Mouse (Mus musculus) spleen, postnatal 10 days (tissue): Measurements from ENCODE around the gene Vil1.

Experiments
- DNase-seq, 2 experiments: peaks; one replicate each; pipeline ENCODE4 v3.0.0; 2021 to 2022; ENCODE audit warnings: low spot score in 2 of 2

Gene Vil1

DNA sequence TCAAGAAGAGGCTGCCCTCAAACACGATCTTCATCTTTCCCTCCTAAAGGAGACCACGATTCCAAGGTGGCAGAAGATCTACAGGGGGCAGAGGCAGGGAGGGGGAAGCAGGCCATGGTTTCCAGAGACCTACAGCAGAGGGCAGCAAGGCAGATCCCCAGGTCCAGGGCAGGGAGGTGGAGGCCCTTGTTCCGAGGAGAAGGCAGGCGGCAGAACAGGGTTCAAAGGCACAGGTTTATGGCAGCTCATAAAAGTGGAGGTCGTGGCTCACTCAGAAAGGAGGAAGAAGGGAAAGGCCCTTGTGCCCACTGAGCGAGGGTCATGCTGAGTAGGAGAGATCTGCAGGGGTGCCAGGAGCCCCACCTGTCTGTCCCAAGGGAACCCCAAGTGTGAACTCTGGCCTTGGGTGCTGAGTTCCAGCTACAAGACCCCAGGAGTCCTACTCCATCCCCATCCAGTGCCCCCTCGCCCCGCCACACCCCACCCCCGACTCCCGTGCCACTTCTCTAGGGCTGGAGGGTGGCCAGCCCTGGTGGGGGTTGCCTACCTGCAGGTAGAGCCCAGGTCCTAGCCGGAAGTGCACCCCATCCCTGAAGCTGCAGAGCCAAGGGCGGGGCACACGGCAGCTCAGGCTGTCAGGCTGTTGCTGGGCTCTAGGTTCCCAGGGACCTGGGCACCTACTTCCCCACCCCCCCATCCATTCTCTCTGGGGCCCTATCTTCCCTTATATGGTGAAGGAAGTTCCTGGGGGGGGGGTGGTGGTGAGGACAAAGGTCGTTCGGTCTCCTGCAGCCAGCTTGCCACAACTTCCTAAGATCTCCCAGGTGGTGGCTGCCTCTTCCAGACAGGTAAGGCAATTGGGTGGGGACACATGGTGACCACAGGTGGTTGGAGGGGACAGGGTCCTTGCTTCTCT lies at the start of gene Vil1:
TSS of gene Vil1 (plus strand) at position 788 of the 916 bp plus-strand sequence.
- DNase-seq, result no peak

DNA sequence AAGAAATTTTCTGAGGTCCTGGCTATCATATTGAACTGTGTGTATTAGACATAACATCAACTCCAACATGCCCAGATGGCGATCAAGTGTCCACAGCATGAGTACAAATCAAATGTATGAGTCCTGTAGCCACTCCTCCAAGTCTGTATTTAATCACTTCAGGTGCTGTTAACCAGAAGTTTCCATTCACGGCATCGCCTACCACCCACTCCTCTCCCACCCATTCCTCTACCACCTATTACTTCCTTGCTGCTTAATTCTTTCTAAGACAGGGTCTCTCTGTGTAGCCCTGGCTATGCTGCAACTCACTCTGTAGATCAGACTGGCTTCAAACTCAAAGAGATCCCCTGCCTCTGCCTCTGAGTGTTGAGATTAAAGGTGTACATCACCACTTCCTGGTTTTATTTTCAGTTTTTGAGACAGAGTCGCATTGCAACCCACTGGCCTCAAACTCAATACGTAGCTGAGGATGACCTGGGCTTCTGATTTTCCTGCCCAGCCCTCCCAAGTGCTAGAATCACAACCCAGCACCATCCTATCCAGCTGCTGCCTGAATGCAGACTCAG lies 49.1 kb upstream of the Vil1 start:
- DNase-seq, result no peak

DNA sequence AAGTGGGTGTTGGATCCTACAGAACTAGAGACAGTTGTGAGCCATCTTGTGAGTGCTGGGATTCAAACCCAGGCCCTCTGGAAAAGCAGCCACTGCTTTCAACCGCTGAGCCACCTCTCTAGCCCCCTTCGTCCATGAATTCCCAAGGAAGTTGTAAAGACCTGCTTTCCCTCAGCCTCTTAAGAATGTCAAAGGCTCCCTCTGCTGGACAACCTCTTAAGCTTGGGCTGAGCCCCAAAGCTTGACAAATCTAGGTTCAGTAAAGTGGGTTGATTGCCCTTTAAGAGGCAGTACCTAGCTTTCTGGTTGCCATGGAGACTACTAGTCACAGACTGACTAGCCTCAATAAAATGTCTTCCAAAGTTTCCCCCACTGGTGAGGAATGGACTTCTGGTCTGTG lies 47.4 kb upstream of the Vil1 start, which contains the start of gene Catip:
TSS of gene Catip (plus strand) at position 297 of the 400 bp plus-strand sequence.
- peak in 1 of 2 experiments; percentile 56 for DNase-seq

DNA sequence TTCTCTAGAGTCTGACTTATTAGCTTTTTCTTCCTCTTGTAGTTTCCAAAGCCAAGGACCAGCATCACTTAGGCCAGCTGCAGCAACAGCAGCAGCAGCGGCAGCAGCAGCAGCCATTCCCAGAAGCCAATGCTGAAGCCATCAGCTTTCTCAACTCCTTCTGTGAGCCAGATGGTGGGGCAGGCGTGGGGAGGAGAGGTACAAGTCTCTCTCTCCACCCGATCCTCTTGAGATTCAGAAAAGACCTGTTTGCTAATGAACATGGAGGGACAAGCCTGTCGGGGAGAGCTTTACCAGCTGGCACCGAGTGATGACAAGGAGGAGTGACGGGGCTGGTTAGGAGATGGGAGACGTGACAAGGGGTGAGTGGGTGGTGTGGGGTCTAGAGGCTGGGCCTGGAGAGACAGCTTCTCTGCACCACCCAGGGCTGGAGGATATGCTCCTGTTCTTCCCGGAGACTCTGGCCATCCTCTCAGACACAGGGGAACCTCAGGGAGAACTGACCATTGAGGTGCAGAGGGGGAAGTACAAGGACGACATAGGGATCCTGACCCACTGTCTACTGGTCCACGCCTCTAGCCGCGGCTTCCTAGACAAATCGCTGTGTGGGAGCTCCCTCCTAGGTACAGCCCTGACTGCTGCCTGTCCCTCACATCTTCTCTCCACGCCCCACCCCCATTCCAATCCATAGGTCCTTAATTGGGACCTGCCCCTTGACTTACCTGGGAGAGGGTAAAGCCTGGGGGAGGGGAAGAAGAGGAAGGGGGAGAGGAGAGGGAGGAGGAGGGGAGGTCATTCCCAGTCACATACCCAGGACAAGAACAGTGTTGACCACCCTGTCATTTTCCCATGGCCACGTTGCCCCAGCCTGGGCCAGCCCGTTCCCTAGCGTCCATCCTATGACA lies 46.6 kb upstream of the Vil1 start:
- DNase-seq, result no peak

DNA sequence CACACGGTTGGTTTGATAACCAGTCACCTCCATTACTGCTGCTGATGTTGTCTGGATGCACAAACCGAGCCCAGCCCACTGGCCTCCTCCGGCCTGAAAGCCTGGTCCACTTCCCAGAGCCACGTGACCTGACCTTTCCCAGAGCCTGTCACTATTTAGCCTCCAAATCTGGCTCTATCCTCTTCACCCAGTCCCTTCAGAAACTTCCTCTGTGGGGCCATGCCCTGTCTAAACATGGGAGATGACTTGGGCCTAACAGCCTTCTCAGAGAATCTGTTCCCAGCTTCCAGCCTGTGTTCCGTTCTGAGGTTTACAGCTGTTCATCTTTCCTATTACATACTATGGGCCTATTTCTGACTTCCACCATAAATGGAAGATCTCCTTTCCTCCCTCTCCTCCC lies 45.7 kb upstream of the Vil1 start:
- DNase-seq, result no peak

DNA sequence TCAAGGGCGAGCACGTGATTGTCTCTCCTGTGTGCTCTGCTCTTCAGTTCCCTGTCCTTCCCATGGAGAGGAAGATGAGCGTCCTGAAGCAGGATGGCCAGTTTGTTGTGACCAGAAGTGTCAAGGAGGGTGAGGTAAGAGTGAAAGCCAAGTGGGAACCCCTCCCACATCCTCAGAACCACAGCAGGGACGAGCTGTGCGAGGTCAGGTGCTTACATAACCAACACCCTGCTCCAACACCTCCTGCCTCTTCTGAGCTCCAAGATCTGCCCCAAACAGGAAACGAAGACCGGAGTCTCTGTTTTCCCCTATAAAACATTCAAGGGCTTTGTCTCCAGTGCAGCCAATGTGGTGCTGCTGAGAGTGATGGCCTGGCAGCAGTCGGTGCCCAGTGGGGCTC lies 44.9 kb upstream of the Vil1 start:
- DNase-seq, result no peak

DNA sequence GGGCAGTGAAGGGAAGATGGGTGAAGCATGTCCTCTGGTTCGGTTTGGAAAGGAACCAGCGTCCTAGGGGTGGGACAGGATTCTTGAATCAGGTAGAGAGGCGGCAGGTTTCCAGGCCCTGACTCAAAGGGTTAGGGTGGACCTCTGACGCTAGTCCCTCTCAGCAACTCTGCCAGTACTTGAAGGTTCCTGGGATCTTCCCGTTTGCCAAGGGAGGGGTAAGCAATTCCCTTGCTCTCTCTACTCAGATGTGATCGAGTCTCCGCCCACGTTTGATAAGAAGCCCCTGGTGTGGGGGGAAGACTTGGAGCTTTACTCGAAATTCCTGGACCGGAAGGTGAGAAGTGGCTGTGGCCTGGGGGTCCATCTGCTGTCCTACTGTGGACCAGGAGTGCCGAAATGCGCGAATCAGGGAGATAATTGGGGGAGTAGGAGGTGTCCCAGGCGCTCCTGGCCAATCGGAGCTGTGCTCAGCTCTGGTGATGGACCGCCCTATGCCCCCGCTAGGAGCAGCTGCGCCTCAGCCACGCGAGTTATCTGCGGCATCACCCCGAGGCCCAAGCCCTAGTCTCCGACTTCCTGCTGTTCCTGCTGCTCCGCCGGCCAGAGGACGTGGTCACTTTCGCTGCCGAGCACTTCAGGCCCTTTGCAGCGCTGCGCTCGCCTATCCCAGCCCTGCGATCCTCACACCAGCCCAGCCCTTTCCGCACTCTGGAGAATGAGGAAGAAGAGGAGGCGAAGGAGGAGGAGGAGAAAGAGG lies 41.1 kb upstream of the Vil1 start:
- DNase-seq, result peak in 1 of 2 experiments; percentile 53

DNA sequence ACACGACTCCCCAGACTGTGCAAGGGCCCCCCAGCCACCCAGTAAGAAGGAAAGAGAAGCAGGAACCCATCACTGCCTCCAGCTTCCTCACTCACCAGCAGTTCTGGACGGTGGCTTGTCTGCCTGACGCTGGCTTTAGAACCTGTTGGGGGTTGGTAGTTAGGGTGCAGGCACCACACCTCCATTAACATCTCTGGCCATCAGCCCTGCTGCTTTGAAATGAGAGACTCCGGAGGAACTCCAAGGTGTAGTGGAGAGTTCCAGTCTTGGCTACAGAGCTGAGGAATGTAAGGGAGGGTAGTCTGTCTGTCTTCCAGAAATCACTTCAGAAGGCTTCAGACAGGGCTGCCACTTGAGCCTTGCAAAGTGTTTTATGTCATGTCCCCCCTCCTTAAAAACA lies 39.1 kb upstream of the Vil1 start:
- DNase-seq, result no peak

DNA sequence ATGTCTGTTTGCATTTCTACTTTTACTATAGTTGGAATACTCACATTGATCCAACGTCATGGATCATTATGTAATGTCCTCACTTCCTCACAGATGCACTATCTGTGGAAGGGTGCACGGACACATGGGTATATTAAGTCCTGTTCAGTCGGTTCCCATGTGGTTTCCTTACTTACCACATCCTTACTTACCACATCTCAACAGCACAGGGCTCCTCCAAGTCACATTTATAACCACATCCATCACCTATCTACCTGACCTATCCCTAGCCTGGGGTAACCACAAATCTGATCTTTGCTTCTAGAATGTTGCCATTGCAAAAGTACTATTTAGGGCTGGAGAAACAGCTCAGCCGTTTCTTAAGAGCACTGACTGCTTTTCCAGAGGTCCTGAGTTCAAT lies 35.8 kb upstream of the Vil1 start:
- DNase-seq, result no peak

DNA sequence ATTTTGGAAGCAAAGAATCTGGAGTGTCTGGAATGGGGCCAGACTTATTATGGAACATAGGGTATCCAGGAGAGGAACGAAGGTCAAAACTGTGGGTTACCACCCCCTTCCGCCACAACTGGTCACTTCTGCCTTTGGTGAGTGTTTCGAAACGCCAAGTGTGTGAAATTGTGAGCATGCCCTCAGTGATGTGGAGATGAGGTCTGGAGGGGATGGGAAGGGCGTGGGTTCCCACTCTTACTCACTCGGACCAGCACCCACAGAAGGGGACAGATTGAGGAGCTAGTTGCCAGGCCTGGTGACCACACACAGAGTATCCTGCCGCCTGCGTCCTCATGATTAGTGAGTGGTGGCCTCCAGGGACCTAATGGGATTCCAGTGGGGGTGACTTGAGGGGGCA lies 34.2 kb upstream of the Vil1 start, which contains the start of gene Slc11a1:
TSS of gene Slc11a1 (plus strand) at position 216 of the 400 bp plus-strand sequence.
- peak in 1 of 2 experiments; percentile 17 for DNase-seq

DNA sequence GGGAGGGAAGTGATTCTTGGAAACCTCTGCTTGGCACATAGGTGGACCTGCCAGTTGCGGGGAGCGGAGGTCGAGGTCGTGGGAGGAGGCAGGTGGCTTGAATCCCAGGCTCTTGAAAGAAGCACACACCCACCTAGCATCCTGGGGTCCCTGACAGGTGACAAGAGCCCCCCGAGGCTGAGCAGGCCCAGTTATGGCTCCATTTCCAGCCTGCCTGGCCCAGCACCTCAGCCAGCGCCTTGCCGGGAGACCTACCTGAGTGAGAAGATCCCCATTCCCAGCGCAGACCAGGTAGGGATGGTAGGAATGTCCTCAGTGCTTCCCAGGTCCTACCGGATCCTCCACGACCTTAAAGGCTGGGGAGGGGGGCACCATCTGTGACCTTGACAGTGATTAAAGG lies 33.6 kb upstream of the Vil1 start:
- no peak for DNase-seq

DNA sequence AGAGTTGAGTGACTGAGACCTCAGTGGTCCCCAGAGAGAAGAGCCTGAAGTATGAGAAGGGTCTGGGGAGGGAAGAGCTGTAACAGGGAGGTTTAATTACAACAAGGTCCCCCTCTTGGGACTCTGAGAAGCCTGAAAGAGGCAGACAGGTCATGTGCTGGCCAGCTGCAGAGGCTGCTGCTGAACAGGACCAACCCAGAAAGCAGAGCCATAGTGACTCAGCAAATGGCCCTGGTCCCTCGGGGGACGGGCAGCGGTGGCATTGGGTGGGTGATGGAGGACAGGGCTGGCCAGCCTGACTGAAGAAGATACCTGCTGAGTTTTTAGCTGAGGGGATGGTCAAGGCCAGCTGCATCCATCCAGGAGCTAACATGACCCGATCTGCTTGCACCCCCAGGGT lies 32.8 kb upstream of the Vil1 start:
- DNase-seq, result peak; percentile 4 to 21

DNA sequence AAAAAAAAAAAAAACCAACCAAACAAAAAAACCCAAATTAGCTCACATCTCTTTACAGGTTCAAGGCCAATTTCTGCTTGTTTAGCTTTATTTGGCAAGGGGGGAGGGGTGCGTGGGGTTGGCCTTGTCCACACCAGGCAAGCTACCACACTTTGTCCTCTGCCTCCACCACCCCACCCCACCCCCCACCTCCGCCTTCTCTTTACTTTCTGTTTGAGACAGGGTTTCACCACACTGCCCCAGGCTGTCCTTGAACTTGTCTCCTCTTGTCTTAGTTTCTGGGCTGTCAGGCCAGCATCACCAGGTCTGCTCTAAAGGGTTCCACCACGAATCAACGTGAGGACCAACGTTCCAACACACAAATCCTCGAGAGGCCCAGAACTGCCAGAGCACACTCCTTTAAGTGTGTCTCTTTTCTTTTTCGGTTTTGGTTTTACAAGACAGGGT lies 30.1 kb upstream of the Vil1 start:
- no peak for DNase-seq

DNA sequence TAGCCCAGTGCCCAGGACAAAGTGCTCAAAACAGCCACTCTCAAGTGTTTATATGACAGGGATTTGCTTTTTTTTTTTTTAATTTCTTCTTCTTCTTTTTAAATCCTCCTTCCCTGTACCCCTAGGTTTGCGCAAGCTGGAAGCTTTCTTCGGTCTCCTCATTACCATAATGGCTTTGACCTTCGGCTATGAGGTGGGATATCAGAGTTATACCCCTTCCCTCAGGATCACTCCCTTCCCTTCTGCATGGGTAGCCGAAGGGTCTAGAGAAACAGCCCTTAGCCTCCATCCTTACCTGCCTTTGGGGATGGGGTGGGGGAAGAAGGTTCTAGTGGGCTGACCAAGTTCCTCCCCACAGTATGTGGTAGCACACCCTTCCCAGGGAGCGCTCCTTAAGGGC lies 28.7 kb upstream of the Vil1 start:
- DNase-seq, result no peak

DNA sequence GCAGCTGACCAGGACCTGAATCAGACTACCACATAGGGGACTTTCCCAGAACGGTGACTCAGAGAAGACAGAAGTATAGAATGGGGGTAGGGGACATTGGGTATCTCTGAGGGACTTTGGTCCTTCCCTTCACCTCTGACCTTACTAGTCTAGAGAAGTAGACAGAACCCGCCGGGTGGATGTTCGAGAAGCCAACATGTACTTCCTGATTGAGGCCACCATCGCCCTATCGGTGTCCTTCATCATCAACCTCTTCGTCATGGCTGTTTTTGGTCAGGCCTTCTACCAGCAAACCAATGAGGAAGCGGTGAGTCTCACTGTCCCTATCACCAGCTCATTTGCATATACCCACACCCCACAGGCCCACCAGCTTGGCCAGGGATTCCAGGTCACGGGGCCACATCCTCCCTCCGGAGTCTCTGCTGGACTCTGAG lies 27.6 kb upstream of the Vil1 start:
- peak in 1 of 2 experiments; percentile 5 for DNase-seq

DNA sequence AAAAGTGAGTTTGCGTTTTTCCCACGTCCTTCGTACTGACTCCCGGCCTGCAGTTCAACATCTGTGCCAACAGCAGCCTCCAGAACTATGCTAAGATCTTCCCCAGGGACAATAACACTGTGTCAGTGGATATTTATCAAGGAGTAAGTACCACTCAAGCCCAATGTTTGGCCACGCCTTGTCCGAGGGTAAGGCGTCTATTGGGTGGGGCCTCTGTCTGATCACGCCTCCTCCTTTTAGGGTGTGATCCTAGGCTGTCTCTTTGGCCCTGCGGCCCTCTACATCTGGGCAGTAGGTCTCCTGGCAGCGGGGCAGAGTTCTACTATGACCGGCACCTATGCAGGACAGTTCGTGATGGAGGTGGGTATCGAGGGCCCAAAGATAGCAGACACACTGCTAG lies 25.8 kb upstream of the Vil1 start:
- no peak for DNase-seq

DNA sequence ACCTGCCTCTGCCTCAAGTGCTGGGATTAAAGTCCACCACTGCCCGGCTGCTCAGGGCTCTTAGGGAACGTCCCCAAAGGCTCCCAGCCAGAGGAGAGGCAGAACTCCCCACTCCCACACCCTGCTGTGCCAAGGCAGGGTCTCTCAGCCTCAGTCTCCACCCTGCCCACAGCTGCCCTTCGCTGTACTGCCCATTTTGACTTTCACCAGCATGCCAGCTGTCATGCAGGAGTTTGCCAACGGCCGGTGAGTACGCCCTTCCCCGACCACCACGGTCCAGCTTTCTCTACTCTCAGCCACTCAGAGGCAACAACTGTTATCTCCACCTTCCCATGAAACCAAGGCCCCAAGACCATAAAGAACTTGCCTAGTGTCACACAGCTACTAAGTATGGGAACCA lies 24.7 kb upstream of the Vil1 start:
- no peak for DNase-seq

DNA sequence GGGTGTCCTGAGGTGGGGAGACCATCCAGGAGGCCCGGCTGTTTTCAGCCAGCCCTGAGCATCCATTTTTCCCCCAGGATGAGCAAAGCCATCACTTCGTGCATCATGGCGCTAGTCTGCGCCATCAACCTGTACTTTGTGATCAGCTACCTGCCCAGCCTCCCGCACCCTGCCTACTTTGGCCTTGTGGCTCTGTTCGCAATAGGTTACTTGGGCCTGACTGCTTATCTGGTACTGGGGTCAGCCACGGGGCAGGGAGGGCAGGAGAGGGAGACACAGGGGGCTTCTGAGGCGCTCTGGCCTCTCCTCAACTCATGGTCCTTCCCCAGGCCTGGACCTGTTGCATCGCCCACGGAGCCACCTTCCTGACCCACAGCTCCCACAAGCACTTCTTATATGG lies 24.1 kb upstream of the Vil1 start:
- no peak for DNase-seq

DNA sequence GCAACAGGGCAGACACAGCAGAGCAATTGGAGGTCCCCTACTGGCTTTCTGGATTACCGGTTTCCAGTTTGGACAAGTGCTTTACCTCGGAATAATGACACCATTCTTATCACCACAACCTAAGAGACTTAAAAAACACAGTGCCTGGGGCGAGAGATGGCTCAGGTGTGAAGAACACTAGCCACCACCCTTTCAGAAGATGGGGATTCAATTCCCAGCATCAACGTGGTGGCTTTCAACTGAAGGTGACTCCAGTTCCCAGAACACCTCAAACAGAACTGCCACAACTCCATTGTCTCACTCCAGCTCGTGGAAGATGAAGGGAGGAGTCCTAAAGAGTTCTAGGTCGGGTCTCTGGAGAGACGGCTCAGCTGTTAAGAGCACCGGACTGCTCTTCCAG lies 23.6 kb upstream of the Vil1 start:
- DNase-seq, result peak in 1 of 2 experiments; percentile 4

DNA sequence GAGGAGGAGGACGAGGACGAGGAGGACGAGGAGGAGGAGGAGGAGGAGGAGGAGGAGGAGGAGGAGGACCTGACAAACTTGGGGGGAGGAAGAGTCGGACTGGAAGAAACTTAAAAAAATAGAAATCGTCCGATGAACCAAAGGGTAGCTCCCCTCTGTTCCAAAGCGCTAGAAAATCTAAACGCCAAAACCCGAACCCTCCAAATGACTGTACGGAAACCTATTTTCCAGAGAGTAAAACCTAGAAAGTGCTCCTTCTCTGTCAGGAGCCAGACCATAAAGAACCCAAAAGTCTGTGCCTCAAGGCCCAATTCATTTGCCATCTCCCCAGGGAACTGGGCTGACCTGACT lies 22.8 kb upstream of the Vil1 start:
- DNase-seq, result no peak

DNA sequence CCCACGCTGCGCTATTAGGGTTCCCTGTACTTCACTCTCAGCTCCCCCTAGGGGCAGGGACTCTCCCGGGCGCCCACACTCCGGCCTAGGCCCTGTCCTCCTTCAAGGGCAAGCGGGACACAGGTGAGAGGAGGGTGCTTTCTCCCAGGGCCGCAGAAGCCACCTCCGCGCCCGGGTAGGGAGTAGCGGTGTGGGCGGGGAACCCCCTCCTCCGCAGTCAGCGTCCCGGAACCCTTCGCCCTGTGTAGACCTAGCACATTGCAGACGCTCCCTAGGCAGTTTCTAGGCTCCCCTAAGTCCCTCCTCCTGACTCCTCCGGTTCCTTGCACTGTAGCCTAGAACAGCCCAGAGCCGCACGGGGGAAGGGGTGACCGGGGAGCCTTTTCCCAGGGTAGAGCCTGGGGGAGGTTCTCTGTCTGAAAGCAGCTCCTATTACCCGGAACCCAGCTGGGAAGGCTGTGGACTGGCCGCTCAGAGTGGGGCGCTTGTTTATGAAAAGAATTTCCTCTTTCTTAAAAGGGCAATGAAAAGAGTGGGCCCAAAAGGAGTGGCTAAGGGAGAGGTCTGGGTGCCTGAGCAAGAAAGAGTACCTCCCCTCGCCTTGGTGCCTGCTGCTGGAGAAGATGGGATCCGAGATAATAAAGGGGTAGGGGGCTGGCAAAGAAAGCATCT lies 22.3 kb upstream of the Vil1 start:
- peak; percentile 94 to 99 for DNase-seq
